Mouse (Mus musculus) CD8-positive naive resting alpha-beta T cell, adult 57 days (primary cell): ENCODE results near the gene Uchl3. TPM values are rescaled to one million over a fixed set of nuclear protein-coding genes. Genes with fewer than 3 reads are reported as not detected.

Source experiments
- total RNA-seq: library from RNA; stranded (reverse); gene quantifications from one replicate; pipeline ENCODE4 v1.2.4, GENCODE M21; 2023

Gene Uchl3
- 33.2 TPM for total RNA-seq

GRCm38 (mm10) chr14:101653581-101654525 lies at the start of gene Uchl3:
Gene Uchl3, plus strand, starts transcription at chr14:101653967.

GRCm38 (mm10) chr14:101608519-101609368 lies 45.0 kb upstream of the Uchl3 start, which contains the start of gene Tbc1d4:
Gene Tbc1d4, minus strand, starts transcription at chr14:101609191.

GRCm38 (mm10) chr14:101640153-101640843 lies 13.5 kb upstream of the Uchl3 start, which contains the start of gene Commd6:
Gene Commd6, minus strand, starts transcription at chr14:101640686.

GRCm38 (mm10) chr14:101729237-101729971 lies 75.6 kb downstream of the Uchl3 start, which contains the start of the genes Gm9922 and Lmo7:
Gene Gm9922, minus strand, starts transcription at chr14:101729814.
Gene Lmo7, plus strand, starts transcription at chr14:101729957.

Other genes with a start within 250 kb of the Uchl3 start
- gene Tbc1d4, start 44.8 kb upstream of the Uchl3 start, total RNA-seq, result 9.5 TPM
- gene Commd6, start 13.3 kb upstream of the Uchl3 start, total RNA-seq, result 58.2 TPM
- not detected for gene Gm9922, start 75.8 kb downstream of the Uchl3 start, total RNA-seq
- 0.73 TPM for gene Lmo7, start 76.0 kb downstream of the Uchl3 start, total RNA-seq